Mouse (Mus musculus) 3T3-L1 (cell line): ENCODE data around the gene Sik1.
A peak's percentile ranks its signal among the peaks of the same experiment; 100 is the strongest.

ENCODE experiments used
- DNase-seq: peaks from one replicate; pipeline ENCODE4 v3.0.0-alpha.2; 2015; ENCODE audit warnings: low read depth, low spot score

Gene Sik1

GRCm38 (mm10) chr17:31806496-31806895 is 49.1 kb downstream of the Sik1 start:
- no peak for DNase-seq

- peak; percentile 34 for DNase-seq
Observed at GRCm38 (mm10) chr17:31806025-31806424, 49.6 kb downstream of the Sik1 start.

DNA sequence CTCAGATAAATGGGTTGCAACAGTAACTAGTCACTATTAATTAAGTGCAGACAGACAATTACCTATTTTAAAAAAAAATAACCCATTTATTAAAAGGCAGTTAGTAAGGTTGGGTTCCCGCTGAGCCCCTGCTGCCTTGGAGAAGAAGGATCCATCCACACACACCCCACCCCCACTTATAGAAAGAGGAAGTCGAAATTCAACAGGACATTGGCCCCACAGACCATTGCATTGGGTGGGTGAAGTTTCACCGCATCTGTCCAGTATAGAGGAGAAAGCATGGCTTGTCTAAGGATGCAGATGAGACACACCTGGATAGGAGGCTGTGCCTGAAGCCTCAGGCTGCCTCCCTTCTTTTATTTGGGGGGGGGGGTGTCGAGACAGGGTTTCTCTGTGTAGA is 50.0 kb downstream of the Sik1 start:
- DNase-seq = no peak

DNA sequence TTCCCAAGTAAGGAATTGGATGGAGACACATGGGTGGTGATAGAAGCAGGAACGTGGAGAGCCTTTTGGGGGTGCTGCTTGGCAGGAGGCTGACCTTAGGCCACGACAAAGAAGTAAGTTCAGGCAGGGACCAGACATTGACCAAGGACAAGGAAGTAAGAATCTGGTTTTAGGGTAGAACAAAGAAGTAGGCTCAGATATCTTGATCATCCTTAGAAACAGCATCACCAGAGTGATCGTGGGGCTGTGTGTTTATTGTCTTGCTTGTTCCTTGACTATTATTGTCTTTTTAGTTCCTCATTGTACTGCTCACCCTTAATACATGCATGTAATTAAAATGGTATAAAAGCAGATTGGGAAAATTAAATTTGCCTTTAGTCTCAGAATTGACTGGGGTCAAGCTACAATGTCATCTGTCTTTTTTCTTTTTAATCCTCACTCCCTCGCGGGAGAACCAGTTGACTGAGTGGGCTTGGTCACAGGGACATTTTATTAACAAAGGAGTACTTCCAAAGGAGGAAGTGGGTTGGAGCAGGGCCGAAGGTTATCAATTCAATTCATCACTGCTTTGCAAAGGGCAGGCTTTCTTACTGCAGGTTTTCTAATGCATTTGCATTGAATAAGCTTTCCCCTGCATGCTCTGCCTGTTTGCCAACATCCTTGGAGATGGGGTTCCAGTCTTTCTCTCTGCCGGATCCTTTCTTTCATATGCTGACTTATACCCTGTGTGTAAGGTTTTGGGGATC is 53.2 kb downstream of the Sik1 start:
- no peak for DNase-seq

DNA sequence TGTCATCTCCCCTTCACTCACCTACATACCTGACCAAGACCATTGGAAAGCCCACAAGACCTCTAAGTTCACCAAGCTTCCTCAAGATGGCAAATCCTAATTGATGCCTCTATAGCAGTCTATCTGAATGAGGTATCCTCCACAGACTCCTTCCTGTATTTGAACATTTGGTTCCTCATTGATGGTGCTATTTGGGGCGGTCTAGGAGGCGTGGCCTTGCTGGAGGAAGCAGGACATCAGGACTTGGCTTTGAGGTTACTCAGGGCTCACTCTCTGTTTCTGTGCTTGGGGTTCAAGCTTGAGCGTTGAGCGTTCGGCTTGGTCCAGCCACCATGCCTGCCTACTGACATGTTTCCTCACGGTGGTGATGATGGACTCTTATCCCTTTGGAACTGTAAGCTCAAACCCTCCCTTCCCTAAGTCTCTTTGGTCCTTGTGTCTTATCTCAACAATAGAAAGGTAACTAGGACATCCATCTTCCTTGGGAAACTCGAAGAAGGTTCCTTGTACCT is 54.7 kb downstream of the Sik1 start:
- no peak for DNase-seq

DNA sequence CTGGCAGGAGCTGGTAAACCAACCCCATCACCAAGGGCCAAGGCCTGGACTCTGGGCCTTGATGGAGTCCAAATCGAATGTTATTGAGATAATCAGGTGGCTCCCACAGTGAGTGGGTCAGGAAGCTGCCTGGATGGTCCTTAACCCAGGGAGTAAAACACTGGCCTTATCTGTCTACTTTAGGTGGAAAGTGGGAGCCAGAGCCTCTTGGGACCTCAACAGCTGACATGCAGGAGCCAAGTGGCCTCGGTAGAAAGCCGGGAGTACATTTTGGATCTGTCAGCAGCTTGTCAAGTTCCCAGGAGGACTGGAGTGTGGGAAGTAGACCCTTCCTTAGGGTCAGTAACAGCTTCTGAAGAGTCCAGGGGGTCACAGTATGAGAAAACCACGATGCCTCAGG is 59.7 kb downstream of the Sik1 start:
- no peak for DNase-seq
